In the genomic region with DNA sequence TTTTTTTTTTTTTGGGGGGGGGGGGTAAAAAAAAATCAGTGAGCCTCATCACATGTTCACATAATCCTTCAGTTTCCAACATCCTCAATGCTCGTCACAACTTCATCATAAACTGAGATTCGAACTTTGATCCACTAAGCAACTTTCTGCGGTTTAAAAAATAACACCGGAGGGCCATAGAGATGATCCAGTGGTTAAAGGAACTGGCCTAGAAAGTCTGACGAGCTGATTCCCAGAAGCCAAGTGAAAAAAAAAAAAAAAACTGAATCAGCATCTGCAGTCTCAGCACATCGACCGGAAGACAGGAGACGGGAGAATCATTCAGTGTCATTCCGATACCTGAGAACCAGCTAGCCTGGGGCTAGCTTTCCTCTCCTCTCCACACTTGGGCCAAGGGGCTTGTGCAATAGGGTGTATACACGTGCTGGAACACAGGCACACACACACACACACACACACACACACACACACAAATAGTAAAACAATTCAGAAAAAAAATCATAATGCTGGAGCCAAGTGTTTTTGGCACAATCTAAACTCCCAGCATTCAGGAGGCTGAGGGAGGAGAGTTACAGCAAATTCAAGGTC, we compare ENCODE assay signal across 12 mouse cellular contexts. TPM values are rescaled to one million over a fixed set of nuclear protein-coding genes. Genes with fewer than 3 reads are reported as not detected.
DNase-seq lines count a peak whose midpoint lies in the region; ATAC-seq and TF ChIP-seq lines count a peak whose summit lies in the region.
"Had no signal": no experiment of that assay in that cellular context is flagged by ENCODE, and none has a peak within 500 bp of the region (broad histone marks: within the 10 kb centered on the region; RNA-seq: fewer than 3 reads in every experiment).

No protein-coding gene starts in this region.

- peaks cover 2% of the 10 kb centered on the region; the same call in 1 of the 2 replicates for H3K27me3 ChIP-seq in erythroblast, embryonic 14.5 days (ENCODE audit: control insufficient read depth)
- no peaks in the 10 kb centered on the region for H3K27me3 ChIP-seq in kidney, adult 2 months (replicated peaks; ENCODE audit: control insufficient read depth, insufficient read depth, low read length)
- H3K27me3 ChIP-seq in megakaryocyte, embryonic 14.5 days (replicated peaks): no peaks in the 10 kb centered on the region
- no peaks in the 10 kb centered on the region for H3K27me3 ChIP-seq in stomach, embryonic 16.5 days (ENCODE audit: control insufficient read depth, insufficient read depth, low read length)

- H3K36me3 ChIP-seq in erythroblast, embryonic 14.5 days (ENCODE audit: control insufficient read depth): peaks cover 22% of the 10 kb centered on the region
- no peaks in the 10 kb centered on the region for H3K36me3 ChIP-seq in kidney, adult 2 months (ENCODE audit: control insufficient read depth, insufficient read depth, low read length)
- peaks cover 24% of the 10 kb centered on the region for H3K36me3 ChIP-seq in megakaryocyte, embryonic 14.5 days (replicated peaks; ENCODE audit: low read length)
- H3K36me3 ChIP-seq in stomach, embryonic 16.5 days (ENCODE audit: control insufficient read depth, insufficient read depth, low read length): no peaks in the 10 kb centered on the region

- H3K27ac ChIP-seq in kidney, adult 2 months (ENCODE audit: insufficient read depth, low read depth, low read length): peak overlapping the region; percentile 89
- H3K27ac ChIP-seq in stomach, embryonic 16.5 days (ENCODE audit: low read length): peak overlapping the region; percentile 1; the same call in 1 of the 2 replicates

- no peak for ATAC-seq in erythroblast, adult 5-6 weeks (replicated peaks; ENCODE audit: low FRiP score, poor library complexity, severe bottlenecking)
- ATAC-seq in megakaryocyte, adult 5-6 weeks (ENCODE audit: poor library complexity, severe bottlenecking): no peak
- no peak for ATAC-seq in stomach, embryonic 16.5 days (ENCODE audit: insufficient read depth, low FRiP score)

- TF ChIP-seq CTCF in kidney, adult 2 months (conservative IDR thresholded peaks at IDR 0.05; ENCODE audit: insufficient read depth, insufficient read length, low read depth, low read length): no peak

- H3K4me3 ChIP-seq in erythroblast, embryonic 14.5 days (replicated peaks): peak overlapping the region; percentile 88
- H3K4me3 ChIP-seq in kidney, adult 2 months (ENCODE audit: insufficient read depth, low read depth, low read length): 0 out of 2 replicates have a peak overlapping the region, but pooled peaks have one; percentile 11
- H3K4me3 ChIP-seq in megakaryocyte, embryonic 14.5 days (replicated peaks): peak overlapping the region; percentile 71
- no peak overlapping the region for H3K4me3 ChIP-seq in stomach, embryonic 16.5 days (replicated peaks; ENCODE audit: low read length)

- H3K9me3 ChIP-seq in erythroblast, embryonic 14.5 days (ENCODE audit: control insufficient read depth, low read length): no peaks in the 10 kb centered on the region
- no peaks in the 10 kb centered on the region for H3K9me3 ChIP-seq in megakaryocyte, embryonic 14.5 days
- no peaks in the 10 kb centered on the region for H3K9me3 ChIP-seq in stomach, embryonic 16.5 days (replicated peaks; ENCODE audit: control insufficient read depth, low read length)

- peak overlapping the region; percentile 7; the same call in 1 of the 2 replicates for H3K4me2 ChIP-seq in stomach, embryonic 16.5 days (ENCODE audit: low read depth, low read length)

- WGBS in kidney, adult 2 months: 33% methylated on average over 10 of the region's 10 CpGs
- WGBS in stomach, embryonic 16.5 days: 65% methylated on average over 10 of the region's 10 CpGs

- intact Hi-C loops in gastrocnemius, postnatal 14 days (cut with DNase I; ENCODE audit: low total_unique reads): no loop called here

- no peak for TF ChIP-seq POLR2A in kidney, adult 2 months (IDR thresholded peaks at IDR 0.05; ENCODE audit: low read depth, low read length)

- peak; percentile 83 for DNase-seq in kidney, adult 2 months
- DNase-seq in kidney, postnatal 14 days: no peak
- no peak for DNase-seq in gastrocnemius, postnatal 14 days
- DNase-seq: adrenal gland, postnatal 36 days; cerebellum, adult 9-11 months; lung, postnatal 36 days; thymus, postnatal 36 days had no signal

- H3K9ac ChIP-seq in stomach, embryonic 16.5 days (ENCODE audit: low read length): no peak overlapping the region

- H3K4me1 ChIP-seq in erythroblast, embryonic 14.5 days (ENCODE audit: control insufficient read depth): peaks cover 82% of the 10 kb centered on the region
- peaks cover 7% of the 10 kb centered on the region; the same call in 1 of the 2 replicates for H3K4me1 ChIP-seq in kidney, adult 2 months (ENCODE audit: control insufficient read depth, insufficient read depth, low read length)
- peaks cover 54% of the 10 kb centered on the region for H3K4me1 ChIP-seq in megakaryocyte, embryonic 14.5 days
- H3K4me1 ChIP-seq in stomach, embryonic 16.5 days (ENCODE audit: control insufficient read depth, insufficient read depth, low read length): peaks cover 5% of the 10 kb centered on the region; the same call in 1 of the 2 replicates

RNA-seq across cellular contexts. Expression of a gene that starts 2.6 kb away (rescaled TPM):
- polyA plus RNA-seq in erythroblast, embryonic 14.5 days (2012): 3.7 and 4.8 TPM in 2 replicates
- 27.1 and 37.8 TPM in 2 replicates for total RNA-seq in erythroblast, adult 5-6 weeks (2015; ENCODE audit: low replicate concordance)
- 26.2 and 29.1 TPM in 2 replicates for total RNA-seq in erythroblast, adult 5-6 weeks (2017; ENCODE audit: low replicate concordance)
- polyA plus RNA-seq in kidney, adult 2 months (2012; rRNA removed): 1,163 and 1,191 TPM in 2 replicates
- 3.4 and 40.6 TPM in 2 replicates for polyA plus RNA-seq in megakaryocyte, embryonic 14.5 days (2012; ENCODE audit: insufficient read depth, low replicate concordance)
- total RNA-seq in megakaryocyte, adult 5-6 weeks (2015): 37.6 and 39.2 TPM in 2 replicates
- total RNA-seq in megakaryocyte, adult 5-6 weeks (2017): 28.7 and 33.0 TPM in 2 replicates
- polyA plus RNA-seq in stomach, embryonic 16.5 days (2015; fragmentation: Nextera tagmentation; extraction: Ambion mirVana): 86.5 and 90.3 TPM in 2 replicates
- 10 to 100 TPM; 51.2 to 64.3 TPM for total RNA-seq in gastrocnemius, postnatal 14 days (2021)

RNA-seq across cellular contexts. Expression of a gene that starts 31.9 kb away (rescaled TPM):
- polyA plus RNA-seq in erythroblast, embryonic 14.5 days (2012): 0.52 and 0.53 TPM in 2 replicates
- 13.2 and 15.0 TPM in 2 replicates for total RNA-seq in erythroblast, adult 5-6 weeks (2015; ENCODE audit: low replicate concordance)
- total RNA-seq in erythroblast, adult 5-6 weeks (2017; ENCODE audit: low replicate concordance): 15.6 and 29.0 TPM in 2 replicates
- polyA plus RNA-seq in kidney, adult 2 months (2012; rRNA removed): 12.8 and 14.8 TPM in 2 replicates
- 1.2 and 3.4 TPM in 2 replicates for polyA plus RNA-seq in megakaryocyte, embryonic 14.5 days (2012; ENCODE audit: insufficient read depth, low replicate concordance)
- 24.1 and 26.3 TPM in 2 replicates for total RNA-seq in megakaryocyte, adult 5-6 weeks (2015)
- 67.6 and 87.1 TPM in 2 replicates for total RNA-seq in megakaryocyte, adult 5-6 weeks (2017)
- polyA plus RNA-seq in stomach, embryonic 16.5 days (2015; fragmentation: Nextera tagmentation; extraction: Ambion mirVana): 35.9 and 37.5 TPM in 2 replicates
- 10 to 100 TPM; 19.8 to 23.2 TPM for total RNA-seq in gastrocnemius, postnatal 14 days (2021)

Comparison
In these comparisons a context has a peak if more than half of its experiments do, and no peak if none do; other contexts are left out.
1. RNA of a gene that starts 2.6 kb away (polyA plus RNA-seq): 1,163 to 1,191 TPM in kidney, adult 2 months; 86.5 to 90.3 TPM in stomach, embryonic 16.5 days, 3.4 to 40.6 TPM in megakaryocyte, embryonic 14.5 days and 3.7 to 4.8 TPM in erythroblast, embryonic 14.5 days; every median in the first group is over 10 times any median in the second.